Mouse (Mus musculus): ENCODE measurements around the gene Tmprss9. TPM values are rescaled to one million over a fixed set of nuclear protein-coding genes. Genes with fewer than 3 reads are reported as not detected.
A peak's percentile ranks its signal among the peaks of the same experiment; 100 is the strongest.

Gene Tmprss9
- polyA plus RNA-seq, 1 experiment from 2014 or later = not detected

- peaks cover 59% of the 10 kb centered on the region for H3K4me1 ChIP-seq (replicated peaks)
- H3K27me3 ChIP-seq = peaks cover 25% of the 10 kb centered on the region
- no peak overlapping the region for H3K9ac ChIP-seq
- WGBS (ENCODE audit: insufficient replicate concordance) = 61% methylated on average over 1 of the region's 1 CpGs
- peak overlapping the region; percentile 56 for H3K27ac ChIP-seq (replicated peaks)
- peak overlapping the region; percentile 31; the same call in 1 of the 2 replicates for H3K4me2 ChIP-seq
- H3K36me3 ChIP-seq (replicated peaks) = peaks cover 40% of the 10 kb centered on the region
- no peaks in the 10 kb centered on the region for H3K9me3 ChIP-seq (replicated peaks)
- H3K4me3 ChIP-seq (replicated peaks) = no peak overlapping the region
- ATAC-seq (ENCODE audit: insufficient read depth) = no peak
Observed at GRCm38 (mm10) chr10:80829359-80830278, 42.0 kb upstream of the Tmprss9 start.

GRCm38 (mm10) chr10:80831136-80831535 is 40.5 kb upstream of the Tmprss9 start:
- Histone ChIP-seq H3K27me3 (peaks cover 40% of the 10 kb centered on the region), H3K4me1 (replicated peaks) (peaks cover 50% of the 10 kb centered on the region), H3K9me3 (replicated peaks) (no peaks in the 10 kb centered on the region), H3K4me2 (peak overlapping the region; percentile 31; the same call in 1 of the 2 replicates), H3K27ac (replicated peaks) (peak overlapping the region; percentile 56), H3K36me3 (replicated peaks) (peaks cover 40% of the 10 kb centered on the region), H3K4me3 (replicated peaks) (no peak overlapping the region), H3K9ac (no peak overlapping the region)
- no peak for ATAC-seq (ENCODE audit: insufficient read depth)
- 2% methylated on average over 9 of the region's 9 CpGs for WGBS (ENCODE audit: insufficient replicate concordance)

- no peaks in the 10 kb centered on the region for H3K9me3 ChIP-seq (replicated peaks)
- H3K9ac ChIP-seq = no peak overlapping the region
- 65% methylated on average over 7 of the region's 7 CpGs for WGBS (ENCODE audit: insufficient replicate concordance)
- H3K4me3 ChIP-seq (replicated peaks) = no peak overlapping the region
- H3K27me3 ChIP-seq = peaks cover 57% of the 10 kb centered on the region
- no peak overlapping the region for H3K4me2 ChIP-seq
- no peak overlapping the region for H3K27ac ChIP-seq (replicated peaks)
- peaks cover 49% of the 10 kb centered on the region for H3K4me1 ChIP-seq (replicated peaks)
- ATAC-seq (ENCODE audit: insufficient read depth) = no peak
- H3K36me3 ChIP-seq (replicated peaks) = peaks cover 32% of the 10 kb centered on the region
Observed at GRCm38 (mm10) chr10:80832818-80833217, 38.8 kb upstream of the Tmprss9 start.

- H3K4me2 ChIP-seq = no peak overlapping the region
- peaks cover 24% of the 10 kb centered on the region for H3K4me1 ChIP-seq (replicated peaks)
- no peak for ATAC-seq (ENCODE audit: insufficient read depth)
- peaks cover 85% of the 10 kb centered on the region for H3K27me3 ChIP-seq
- H3K36me3 ChIP-seq (replicated peaks) = peaks cover 6% of the 10 kb centered on the region
- H3K4me3 ChIP-seq (replicated peaks) = no peak overlapping the region
- 59% methylated on average over 30 of the region's 30 CpGs for WGBS (ENCODE audit: insufficient replicate concordance)
- no peak overlapping the region for H3K9ac ChIP-seq
- H3K27ac ChIP-seq (replicated peaks) = no peak overlapping the region
- H3K9me3 ChIP-seq (replicated peaks) = no peaks in the 10 kb centered on the region
Observed at GRCm38 (mm10) chr10:80835617-80836016, 36.0 kb upstream of the Tmprss9 start.

- no peak overlapping the region for H3K27ac ChIP-seq (replicated peaks)
- H3K4me2 ChIP-seq = no peak overlapping the region
- H3K36me3 ChIP-seq (replicated peaks) = no peaks in the 10 kb centered on the region
- no peak overlapping the region for H3K9ac ChIP-seq
- 38% methylated on average over 7 of the region's 7 CpGs for WGBS (ENCODE audit: insufficient replicate concordance)
- H3K9me3 ChIP-seq (replicated peaks) = no peaks in the 10 kb centered on the region
- no peak overlapping the region for H3K4me3 ChIP-seq (replicated peaks)
- ATAC-seq (ENCODE audit: insufficient read depth) = no peak
- H3K27me3 ChIP-seq = peaks cover 98% of the 10 kb centered on the region
- H3K4me1 ChIP-seq (replicated peaks) = peaks cover 11% of the 10 kb centered on the region
Observed at GRCm38 (mm10) chr10:80836949-80837379, 34.7 kb upstream of the Tmprss9 start.

GRCm38 (mm10) chr10:80837827-80838226 is 33.8 kb upstream of the Tmprss9 start:
- 38% methylated on average over 2 of the region's 2 CpGs for WGBS (ENCODE audit: insufficient replicate concordance)
- Histone ChIP-seq H3K36me3 (replicated peaks) (no peaks in the 10 kb centered on the region), H3K4me3 (replicated peaks) (no peak overlapping the region), H3K4me1 (replicated peaks) (peaks cover 11% of the 10 kb centered on the region), H3K9me3 (replicated peaks) (no peaks in the 10 kb centered on the region), H3K27ac (replicated peaks) (no peak overlapping the region), H3K4me2 (no peak overlapping the region), H3K27me3 (peaks cover 100% of the 10 kb centered on the region), H3K9ac (no peak overlapping the region)
- ATAC-seq (ENCODE audit: insufficient read depth) = no peak

- 40% methylated on average over 2 of the region's 2 CpGs for WGBS (ENCODE audit: insufficient replicate concordance)
- no peaks in the 10 kb centered on the region for H3K9me3 ChIP-seq (replicated peaks)
- peaks cover 100% of the 10 kb centered on the region for H3K27me3 ChIP-seq
- no peak overlapping the region for H3K4me3 ChIP-seq (replicated peaks)
- H3K4me1 ChIP-seq (replicated peaks) = peaks cover 11% of the 10 kb centered on the region
- H3K27ac ChIP-seq (replicated peaks) = no peak overlapping the region
- no peaks in the 10 kb centered on the region for H3K36me3 ChIP-seq (replicated peaks)
- no peak overlapping the region for H3K4me2 ChIP-seq
- no peak for ATAC-seq (ENCODE audit: insufficient read depth)
- H3K9ac ChIP-seq = no peak overlapping the region
Observed at GRCm38 (mm10) chr10:80838346-80838912, 33.2 kb upstream of the Tmprss9 start.

GRCm38 (mm10) chr10:80839848-80840247 is 31.8 kb upstream of the Tmprss9 start:
- ATAC-seq (ENCODE audit: insufficient read depth) = no peak
- Histone ChIP-seq H3K9ac (no peak overlapping the region), H3K4me1 (replicated peaks) (peaks cover 14% of the 10 kb centered on the region), H3K4me3 (replicated peaks) (no peak overlapping the region), H3K27ac (replicated peaks) (no peak overlapping the region), H3K27me3 (peaks cover 100% of the 10 kb centered on the region), H3K36me3 (replicated peaks) (no peaks in the 10 kb centered on the region), H3K9me3 (replicated peaks) (no peaks in the 10 kb centered on the region), H3K4me2 (no peak overlapping the region)
- WGBS (ENCODE audit: insufficient replicate concordance) = 45% methylated on average over 6 of the region's 6 CpGs

GRCm38 (mm10) chr10:80841685-80842084 is 30.0 kb upstream of the Tmprss9 start:
- no peak overlapping the region for H3K4me2 ChIP-seq
- H3K27me3 ChIP-seq = peaks cover 100% of the 10 kb centered on the region
- H3K9me3 ChIP-seq (replicated peaks) = no peaks in the 10 kb centered on the region
- H3K36me3 ChIP-seq (replicated peaks) = no peaks in the 10 kb centered on the region
- H3K4me3 ChIP-seq (replicated peaks) = no peak overlapping the region
- no peak overlapping the region for H3K27ac ChIP-seq (replicated peaks)
- H3K4me1 ChIP-seq (replicated peaks) = peaks cover 11% of the 10 kb centered on the region
- H3K9ac ChIP-seq = no peak overlapping the region
- WGBS (ENCODE audit: insufficient replicate concordance) = 63% methylated on average over 2 of the region's 2 CpGs
- no peak for ATAC-seq (ENCODE audit: insufficient read depth)

GRCm38 (mm10) chr10:80842334-80842733 is 29.3 kb upstream of the Tmprss9 start:
- no peak overlapping the region for H3K4me2 ChIP-seq
- no peak overlapping the region for H3K4me3 ChIP-seq (replicated peaks)
- no peak overlapping the region for H3K9ac ChIP-seq
- ATAC-seq (ENCODE audit: insufficient read depth) = no peak
- WGBS (ENCODE audit: insufficient replicate concordance) = 73% methylated on average over 15 of the region's 15 CpGs
- no peak overlapping the region for H3K27ac ChIP-seq (replicated peaks)
- H3K27me3 ChIP-seq = peaks cover 100% of the 10 kb centered on the region
- H3K9me3 ChIP-seq (replicated peaks) = no peaks in the 10 kb centered on the region
- peaks cover 6% of the 10 kb centered on the region; the same call in 1 of the 2 replicates for H3K4me1 ChIP-seq (replicated peaks)
- no peaks in the 10 kb centered on the region for H3K36me3 ChIP-seq (replicated peaks)

GRCm38 (mm10) chr10:80843087-80843930 is 28.3 kb upstream of the Tmprss9 start:
- H3K4me3 ChIP-seq (replicated peaks) = peak overlapping the region; percentile 32
- no peak overlapping the region for H3K27ac ChIP-seq (replicated peaks)
- no peaks in the 10 kb centered on the region for H3K9me3 ChIP-seq (replicated peaks)
- peaks cover 9% of the 10 kb centered on the region for H3K4me1 ChIP-seq (replicated peaks)
- peak overlapping the region; percentile 46 for H3K4me2 ChIP-seq
- ATAC-seq (ENCODE audit: insufficient read depth) = no peak
- no peaks in the 10 kb centered on the region for H3K36me3 ChIP-seq (replicated peaks)
- WGBS (ENCODE audit: insufficient replicate concordance) = 12% methylated on average over 32 of the region's 32 CpGs
- H3K27me3 ChIP-seq = peaks cover 90% of the 10 kb centered on the region
- no peak overlapping the region for H3K9ac ChIP-seq
